Mouse (Mus musculus): ENCODE measurements around the gene Psen2.

Gene Psen2

GRCm38 (mm10) chr1:180197956-180198355 lies 65.3 kb downstream of the Psen2 start:
- DNase-seq (ENCODE audit: low spot score in 2 of 2), result no peak

- no peak for DNase-seq (ENCODE audit: low spot score in 2 of 2)
Measured at GRCm38 (mm10) chr1:180196508-180196907, 66.7 kb downstream of the Psen2 start.

GRCm38 (mm10) chr1:180195703-180196381 lies 67.4 kb downstream of the Psen2 start:
- DNase-seq (ENCODE audit: low spot score in 2 of 2), result peak; percentile 98

- DNase-seq (ENCODE audit: low spot score in 2 of 2), result no peak
Measured at GRCm38 (mm10) chr1:180194781-180195471, 68.3 kb downstream of the Psen2 start.

- no peak for DNase-seq (ENCODE audit: low spot score in 2 of 2)
Measured at GRCm38 (mm10) chr1:180194048-180194447, 69.2 kb downstream of the Psen2 start.

- no peak for DNase-seq (ENCODE audit: low spot score in 2 of 2)
Measured at GRCm38 (mm10) chr1:180193391-180193935, 69.8 kb downstream of the Psen2 start.

- DNase-seq (ENCODE audit: low spot score in 2 of 2), result no peak
Measured at GRCm38 (mm10) chr1:180192866-180193265, 70.4 kb downstream of the Psen2 start.

GRCm38 (mm10) chr1:180191651-180192220 lies 71.5 kb downstream of the Psen2 start:
- DNase-seq (ENCODE audit: low spot score in 2 of 2), result no peak

GRCm38 (mm10) chr1:180191112-180191511 lies 72.1 kb downstream of the Psen2 start:
- DNase-seq (ENCODE audit: low spot score in 2 of 2), result no peak

GRCm38 (mm10) chr1:180188951-180189350 lies 74.3 kb downstream of the Psen2 start:
- DNase-seq (ENCODE audit: low spot score in 2 of 2), result no peak

- DNase-seq (ENCODE audit: low spot score in 2 of 2), result no peak
Measured at GRCm38 (mm10) chr1:180186371-180186770, 76.9 kb downstream of the Psen2 start.

- no peak for DNase-seq (ENCODE audit: low spot score in 2 of 2)
Measured at GRCm38 (mm10) chr1:180185877-180186276, 77.4 kb downstream of the Psen2 start.

- no peak for DNase-seq (ENCODE audit: low spot score in 2 of 2)
Measured at GRCm38 (mm10) chr1:180184768-180185167, 78.5 kb downstream of the Psen2 start.

- DNase-seq (ENCODE audit: low spot score in 2 of 2), result no peak
Measured at GRCm38 (mm10) chr1:180183525-180184159, 79.6 kb downstream of the Psen2 start.

- no peak for DNase-seq (ENCODE audit: low spot score in 2 of 2)
Measured at GRCm38 (mm10) chr1:180182731-180183130, 80.5 kb downstream of the Psen2 start.

- DNase-seq (ENCODE audit: low spot score in 2 of 2), result no peak
Measured at GRCm38 (mm10) chr1:180181966-180182319, 81.3 kb downstream of the Psen2 start.

GRCm38 (mm10) chr1:180181304-180181965 lies 81.8 kb downstream of the Psen2 start:
- DNase-seq (ENCODE audit: low spot score in 2 of 2), result no peak

GRCm38 (mm10) chr1:180179840-180180239 lies 83.4 kb downstream of the Psen2 start:
- DNase-seq (ENCODE audit: low spot score in 2 of 2), result no peak

- no peak for DNase-seq (ENCODE audit: low spot score in 2 of 2)
Measured at GRCm38 (mm10) chr1:180179100-180179499, 84.1 kb downstream of the Psen2 start.

- no peak for DNase-seq (ENCODE audit: low spot score in 2 of 2)
Measured at GRCm38 (mm10) chr1:180178340-180178739, 84.9 kb downstream of the Psen2 start.
